Mouse (Mus musculus) megakaryocyte, embryonic 14.5 days (primary cell): ENCODE data around the gene Pcsk5.

Source experiments
- FLI1 ChIP-seq: IDR thresholded peaks from 2 replicates; pipeline ENCODE4 v1.6.1; 2012; ENCODE audit warnings: low read length, inconsistent platforms, mixed read lengths
- GATA1 ChIP-seq: IDR thresholded peaks from 3 replicates; pipeline ENCODE4 v1.6.1; 2012; ENCODE audit warnings: mixed read lengths, low read length, inconsistent platforms, borderline replicate concordance

DNA sequence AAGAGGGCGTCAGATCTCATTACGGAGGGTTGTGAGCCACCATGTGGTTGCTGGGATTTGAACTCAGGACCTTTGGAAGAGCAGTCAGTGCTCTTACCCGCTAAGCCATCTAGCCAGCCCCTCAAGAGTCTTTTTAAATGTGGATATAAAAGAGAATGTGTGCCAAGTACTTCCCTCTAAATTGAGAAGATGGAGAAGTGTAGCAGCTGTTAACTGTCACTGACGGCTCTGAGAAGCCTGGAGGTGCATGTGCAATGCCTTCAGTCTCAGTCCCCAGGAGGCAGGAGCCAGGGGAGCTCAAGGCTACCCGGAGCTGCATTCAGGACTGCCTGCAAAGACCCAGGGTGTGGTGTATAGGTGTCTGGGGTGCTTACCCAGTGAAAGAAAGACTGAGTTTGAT, 439.5 kb downstream of the Pcsk5 start:
- TF ChIP-seq GATA1 (no peak), FLI1 (no peak)
